Mouse (Mus musculus): ENCODE data around the gene Padi4. TPM values are rescaled to one million over a fixed set of nuclear protein-coding genes. Genes with fewer than 3 reads are reported as not detected.

Padi4 gene
- total RNA-seq (2015) (4.6 and 4.9 TPM in 2 replicates), total RNA-seq (2017) (6.9 and 9.3 TPM in 2 replicates)

- ATAC-seq (replicated peaks; ENCODE audit: poor library complexity): peak; percentile 40
These were observed at the start of gene Padi4 for GRCm38 (mm10) chr4:140774025-140774800. Gene Padi4 (minus strand): TSS chr4:140774236.

- peak; percentile 59 for ATAC-seq (replicated peaks; ENCODE audit: poor library complexity)
These were observed 48.0 kb upstream of the Padi4 start for GRCm38 (mm10) chr4:140821988-140822387.

GRCm38 (mm10) chr4:140817413-140817812 is 43.4 kb upstream of the Padi4 start:
- no peak for ATAC-seq (replicated peaks; ENCODE audit: poor library complexity)

GRCm38 (mm10) chr4:140815996-140816917 is 42.2 kb upstream of the Padi4 start:
- ATAC-seq (replicated peaks; ENCODE audit: poor library complexity): peak; percentile 37

- 0 out of 2 replicates have a peak, but pooled peaks have one; percentile 10 for ATAC-seq (replicated peaks; ENCODE audit: poor library complexity)
These were observed 41.5 kb upstream of the Padi4 start for GRCm38 (mm10) chr4:140815496-140815895.

- peak; percentile 46 for ATAC-seq (replicated peaks; ENCODE audit: poor library complexity)
These were observed 40.5 kb upstream of the Padi4 start for GRCm38 (mm10) chr4:140814241-140815225.

GRCm38 (mm10) chr4:140813358-140814185 is 39.5 kb upstream of the Padi4 start:
- no peak for ATAC-seq (replicated peaks; ENCODE audit: poor library complexity)

GRCm38 (mm10) chr4:140812609-140813008 is 38.6 kb upstream of the Padi4 start:
- ATAC-seq (replicated peaks; ENCODE audit: poor library complexity): no peak

- ATAC-seq (replicated peaks; ENCODE audit: poor library complexity): peak; percentile 10; the same call in 1 of the 2 replicates
These were observed 38.2 kb upstream of the Padi4 start for GRCm38 (mm10) chr4:140812191-140812590.

GRCm38 (mm10) chr4:140810458-140811260 is 36.6 kb upstream of the Padi4 start, which contains the start of gene Padi3:
Gene Padi3 (minus strand): TSS chr4:140810648.
- ATAC-seq (replicated peaks; ENCODE audit: poor library complexity): 0 out of 2 replicates have a peak, but pooled peaks have one; percentile 20

- peak; percentile 37 for ATAC-seq (replicated peaks; ENCODE audit: poor library complexity)
These were observed 35.1 kb upstream of the Padi4 start for GRCm38 (mm10) chr4:140809118-140809517.

- no peak for ATAC-seq (replicated peaks; ENCODE audit: poor library complexity)
These were observed 30.6 kb upstream of the Padi4 start for GRCm38 (mm10) chr4:140804601-140805000.

GRCm38 (mm10) chr4:140801364-140801763 is 27.3 kb upstream of the Padi4 start:
- ATAC-seq (replicated peaks; ENCODE audit: poor library complexity): no peak

GRCm38 (mm10) chr4:140796786-140797185 is 22.8 kb upstream of the Padi4 start:
- ATAC-seq (replicated peaks; ENCODE audit: poor library complexity): no peak

GRCm38 (mm10) chr4:140794678-140795077 is 20.6 kb upstream of the Padi4 start:
- no peak for ATAC-seq (replicated peaks; ENCODE audit: poor library complexity)

- peak; percentile 41; the same call in 1 of the 2 replicates for ATAC-seq (replicated peaks; ENCODE audit: poor library complexity)
These were observed 19.8 kb upstream of the Padi4 start for GRCm38 (mm10) chr4:140793795-140794194.

- no peak for ATAC-seq (replicated peaks; ENCODE audit: poor library complexity)
These were observed 18.5 kb upstream of the Padi4 start for GRCm38 (mm10) chr4:140792584-140792983.

- no peak for ATAC-seq (replicated peaks; ENCODE audit: poor library complexity)
These were observed 17.0 kb upstream of the Padi4 start for GRCm38 (mm10) chr4:140791071-140791470.

All from megakaryocyte progenitor cell, adult 5-6 weeks (primary cell).